Mouse (Mus musculus) embryonic stem cell, embryonic (primary cell): ENCODE data around the gene Chchd6.

Experiments
- CTCF ChIA-PET, 4 experiments: fragments of 300-600 bp in 2 of 4; fragments of 350-600 bp in 2 of 4; sonication (Branson Sonifier 250); formaldehyde crosslinking; loops; one replicate each; lab custom pipeline; 2022; ENCODE audit warnings: inconsistent platforms in 2 of 4; lab: Charles Lee
- POLR2A ChIA-PET, 4 experiments: fragments of 300-600 bp in 2 of 4; fragments of 350-600 bp in 2 of 4; sonication (Branson Sonifier 250); formaldehyde crosslinking; loops; one replicate each; lab custom pipeline; 2022; ENCODE audit warnings: antibody characterized with exemption in 4 of 4, inconsistent platforms in 1 of 4; lab: Charles Lee

Gene Chchd6

DNA sequence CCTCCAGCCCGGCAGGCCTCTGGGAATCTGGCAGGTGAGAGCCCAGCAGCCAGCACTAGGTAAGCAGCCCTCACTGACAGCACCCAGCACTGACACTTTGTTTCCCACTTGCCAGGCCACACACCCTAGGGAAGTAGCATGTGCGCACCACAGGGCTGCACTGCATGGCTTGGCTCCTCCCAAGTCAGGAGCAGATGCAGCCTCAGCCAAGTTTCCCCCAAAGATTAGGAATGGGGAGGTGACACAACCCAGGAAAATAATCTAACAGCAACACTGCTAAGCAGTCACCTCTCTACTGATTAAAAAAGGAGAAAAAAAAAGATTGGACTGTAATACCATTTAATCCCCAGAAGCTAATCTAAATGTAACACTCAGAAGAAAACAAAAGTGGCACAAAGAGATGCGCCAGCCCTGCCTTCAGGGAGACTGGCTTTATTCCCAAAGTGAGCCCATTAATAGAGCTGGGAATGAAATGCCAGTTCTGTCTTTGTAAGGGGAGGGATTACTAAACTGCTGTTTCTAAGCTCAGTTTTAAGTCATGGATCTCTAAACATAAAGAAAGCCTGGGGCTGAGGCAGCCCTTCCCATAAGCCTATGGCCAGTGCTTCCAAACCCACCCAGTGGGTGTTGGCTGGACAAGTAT lies 188.1 kb downstream of the Chchd6 start:
- CTCF ChIA-PET = no interaction called here
- POLR2A ChIA-PET = no interaction called here

DNA sequence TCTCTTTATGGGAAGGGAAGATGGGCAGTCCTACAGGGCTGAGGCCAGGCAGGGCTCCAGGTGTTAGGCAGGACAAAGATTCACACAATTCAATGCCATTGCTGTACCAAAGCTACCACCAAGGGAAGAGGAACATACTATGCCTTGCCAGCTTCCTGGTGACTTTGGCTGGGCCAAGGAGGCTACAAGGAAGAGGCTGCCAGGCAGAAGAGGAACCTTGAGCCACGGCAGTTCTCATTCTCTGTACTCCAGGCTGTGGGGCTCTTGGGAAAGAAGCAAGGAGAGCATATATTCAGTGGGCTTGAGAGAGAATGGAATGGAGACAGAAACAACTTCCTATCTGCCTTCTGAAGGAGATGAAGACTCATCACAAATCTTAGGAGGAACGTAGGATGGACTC lies 190.5 kb downstream of the Chchd6 start:
- CTCF ChIA-PET = no interaction called here
- POLR2A ChIA-PET = interaction anchor here in 2 of 4 experiments (0.7 to 1.7 kb wide), 3 partner anchors 20 to 396 kb away, joined by 3 read pairs; no protein-coding TSS in a partner anchor

DNA sequence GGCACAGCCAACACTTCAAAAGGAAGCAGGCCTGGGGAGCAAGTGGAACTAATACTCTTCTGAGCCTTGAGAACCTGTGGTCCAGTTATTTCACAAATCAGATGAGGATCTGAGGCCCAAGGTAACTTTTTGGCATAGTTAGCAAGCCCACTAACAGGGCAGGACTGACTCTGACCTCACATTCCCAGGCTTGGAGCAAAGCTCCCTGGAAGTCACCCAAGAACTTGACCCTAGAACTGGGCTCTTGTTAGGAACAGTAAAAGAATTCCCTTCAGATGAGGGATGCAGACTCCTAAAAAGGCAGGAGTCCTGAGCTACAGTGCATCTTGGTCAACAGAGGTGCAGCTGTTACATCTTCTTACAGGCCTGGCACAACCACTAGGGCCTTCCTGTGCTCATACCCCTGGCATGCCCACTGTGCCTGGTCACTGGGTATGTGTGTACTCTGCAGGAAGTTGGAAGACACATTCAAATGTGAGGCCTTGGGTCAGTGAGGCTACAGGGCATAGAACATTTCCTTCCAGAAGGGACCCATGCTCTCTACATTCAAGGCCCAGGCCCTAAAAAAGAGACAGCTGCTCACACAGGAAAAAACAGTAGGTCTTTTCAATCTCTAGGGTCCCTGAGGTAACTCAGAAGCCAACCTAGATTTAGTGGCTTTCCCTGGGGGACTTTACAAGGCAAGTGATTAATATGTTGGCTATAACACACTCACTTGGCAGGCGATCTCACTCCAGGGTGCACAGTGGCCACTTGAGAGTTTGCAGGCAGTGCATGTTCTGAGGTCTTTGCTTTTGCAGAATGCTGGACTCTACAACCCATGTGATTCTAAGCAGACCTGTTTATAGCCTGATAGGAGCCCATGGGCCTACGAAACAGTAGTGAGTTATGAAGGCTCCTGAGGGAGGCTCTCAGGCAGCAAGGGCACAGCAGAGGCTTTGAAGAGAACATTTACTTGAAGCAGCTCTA lies 191.9 kb downstream of the Chchd6 start:
- POLR2A ChIA-PET = interaction anchor here in 1 of 4 experiments (1.0 to 1.7 kb wide), 2 partner anchors 10 to 37 kb away, joined by 3 read pairs; no protein-coding TSS in a partner anchor

DNA sequence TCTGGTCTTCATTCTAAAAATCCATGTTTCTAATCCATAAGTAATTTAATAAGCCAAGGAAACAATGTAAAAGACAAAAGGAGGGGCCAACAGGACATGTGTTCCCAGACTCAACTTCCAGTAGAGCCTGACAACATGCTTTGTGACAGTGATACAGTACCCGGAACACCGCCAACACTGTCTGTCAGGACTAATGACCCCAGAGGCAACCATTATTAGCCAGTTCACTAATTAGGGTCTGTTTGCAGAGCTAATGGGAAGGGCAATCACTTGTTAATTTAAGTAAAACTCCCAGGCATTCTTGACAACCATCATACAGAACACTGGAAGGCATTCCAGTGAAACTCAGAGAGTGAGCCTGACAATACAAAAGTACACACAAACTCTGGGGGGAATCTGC lies 193.0 kb downstream of the Chchd6 start:
- POLR2A ChIA-PET = no interaction called here
- CTCF ChIA-PET = no interaction called here

More for the DNA sequence above, 191.9 kb downstream of the Chchd6 start:
- CTCF ChIA-PET = no interaction called here

DNA sequence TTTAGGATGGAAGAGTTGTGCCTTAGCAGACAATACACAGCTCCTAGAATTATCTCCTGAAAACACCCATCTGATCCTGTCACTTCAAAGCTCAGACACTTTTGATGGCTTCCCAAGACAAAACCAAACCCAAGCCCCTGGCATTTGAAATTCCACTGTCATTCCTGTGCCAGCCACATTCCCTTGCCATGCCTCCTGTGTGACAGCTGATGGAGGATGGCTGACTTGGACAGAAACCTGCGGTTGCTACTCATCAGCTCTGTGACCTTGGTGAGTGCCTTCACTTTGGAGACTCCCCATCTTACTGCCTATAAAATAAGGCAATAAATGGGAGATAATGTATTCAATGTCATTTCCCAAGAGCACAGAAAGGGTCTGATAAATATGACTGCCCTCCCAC lies 195.9 kb downstream of the Chchd6 start:
- CTCF ChIA-PET = no interaction called here
- POLR2A ChIA-PET = no interaction called here

DNA sequence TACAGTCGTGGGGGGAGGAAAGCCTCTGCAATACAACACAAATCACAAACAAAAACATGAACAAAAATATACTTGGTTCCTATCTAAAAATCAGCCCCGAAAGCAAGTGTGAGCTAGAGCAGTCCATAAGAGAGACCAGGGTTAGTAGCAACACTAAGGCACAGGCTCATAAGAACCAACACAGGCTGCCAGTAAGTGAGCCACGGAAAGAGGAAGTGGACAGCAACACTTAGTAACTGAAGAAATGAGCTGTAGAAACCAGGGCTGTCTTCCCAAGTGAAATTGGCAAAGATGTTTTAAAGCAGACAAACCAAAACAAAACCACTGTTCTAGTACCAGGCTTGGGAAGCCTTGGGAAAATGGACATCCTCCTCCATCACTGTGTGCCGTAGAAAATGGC lies 197.5 kb downstream of the Chchd6 start:
- ChIA-PET POLR2A (interaction anchor here in 1 of 4 experiments (1.3 kb wide), 1 partner anchor 12 kb away, joined by 3 read pairs; no protein-coding TSS in a partner anchor), CTCF (no interaction called here)

DNA sequence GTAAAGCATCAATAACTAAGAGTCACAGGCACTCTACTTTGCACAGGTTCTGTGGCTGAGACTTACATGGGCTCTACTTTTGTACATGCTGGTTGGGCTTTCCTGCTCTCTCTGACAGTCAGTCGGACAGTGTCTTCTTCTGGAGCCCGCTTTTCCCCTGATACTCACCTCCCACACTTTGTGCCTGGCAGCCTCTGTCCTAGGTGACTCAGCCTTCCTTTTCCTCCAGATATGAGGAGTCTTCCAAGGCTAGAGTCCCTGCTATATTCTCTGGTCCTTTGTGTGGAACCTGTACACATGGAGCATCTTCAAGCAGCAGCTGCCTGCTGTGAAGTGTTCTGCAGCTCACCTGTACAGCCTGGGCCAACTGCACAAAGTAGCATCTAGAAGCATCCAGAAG lies 201.6 kb downstream of the Chchd6 start:
- ChIA-PET CTCF (no interaction called here), POLR2A (no interaction called here)

DNA sequence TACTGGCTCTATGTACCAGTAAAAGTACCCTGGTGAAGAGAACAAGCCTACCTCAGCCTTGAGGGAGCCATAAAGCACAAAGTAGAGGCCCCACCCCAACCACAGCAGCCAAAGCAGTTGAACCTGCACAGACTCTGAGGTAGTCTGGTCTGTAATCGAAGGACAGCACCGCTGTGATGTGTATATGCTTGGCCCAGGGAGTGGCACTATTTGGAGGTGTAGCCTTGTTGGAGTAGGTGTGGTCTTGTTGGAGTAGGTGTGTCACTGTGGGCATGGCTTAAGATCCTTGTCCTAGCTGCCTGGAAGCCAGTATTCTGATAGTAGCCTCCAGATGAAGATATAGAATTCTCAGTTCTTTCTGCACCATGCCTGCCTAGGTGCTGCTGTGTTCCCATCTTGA lies 203.2 kb downstream of the Chchd6 start:
- CTCF ChIA-PET = no interaction called here
- POLR2A ChIA-PET = interaction anchor here in 1 of 4 experiments (1.2 kb wide), 1 partner anchor 29 kb away, joined by 3 read pairs; the partner anchor contains the start of gene Plxna1

DNA sequence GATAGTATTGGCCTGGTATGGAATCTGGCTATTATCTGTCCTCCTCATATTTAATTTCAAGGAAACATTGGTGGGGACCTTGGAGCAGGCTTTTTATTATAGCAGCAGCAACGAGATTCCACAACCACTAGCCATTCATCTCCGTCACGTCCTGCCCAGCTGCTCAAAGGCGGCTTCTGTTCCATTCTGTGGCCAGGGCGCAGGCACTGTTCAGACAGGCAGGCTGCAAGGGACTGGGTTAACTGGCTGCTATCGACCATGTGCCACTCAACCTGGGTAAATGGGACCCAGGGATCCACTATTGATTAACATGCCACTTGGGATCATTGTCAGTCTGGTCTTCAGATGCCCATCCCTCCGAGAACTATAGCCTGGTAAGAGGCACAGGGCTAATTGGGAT lies 205.7 kb downstream of the Chchd6 start:
- CTCF ChIA-PET = no interaction called here
- POLR2A ChIA-PET = no interaction called here

DNA sequence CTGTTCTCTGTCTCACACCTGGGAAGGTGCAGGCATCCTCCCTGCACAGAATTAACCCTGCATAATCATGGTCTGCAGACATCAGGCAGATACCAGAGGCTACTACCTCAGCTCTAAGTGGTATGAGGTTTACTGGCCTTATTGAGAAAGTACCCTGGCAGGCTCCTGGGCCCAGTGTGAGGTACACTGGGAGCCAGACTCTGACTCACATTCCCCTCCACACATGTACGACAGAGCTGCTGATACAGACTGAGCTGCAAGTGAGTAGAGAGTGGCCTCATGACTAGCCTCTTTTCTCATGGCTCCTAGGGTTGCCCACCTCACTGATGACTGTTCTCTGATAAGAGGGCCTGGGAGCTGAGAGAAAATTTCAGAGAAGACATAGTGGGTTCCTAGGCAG lies 208.5 kb downstream of the Chchd6 start:
- ChIA-PET CTCF (no interaction called here), POLR2A (interaction anchor here in 2 of 4 experiments (0.8 to 1.0 kb wide), 2 partner anchors 23 to 34 kb away, joined by 3 read pairs; no protein-coding TSS in a partner anchor)

DNA sequence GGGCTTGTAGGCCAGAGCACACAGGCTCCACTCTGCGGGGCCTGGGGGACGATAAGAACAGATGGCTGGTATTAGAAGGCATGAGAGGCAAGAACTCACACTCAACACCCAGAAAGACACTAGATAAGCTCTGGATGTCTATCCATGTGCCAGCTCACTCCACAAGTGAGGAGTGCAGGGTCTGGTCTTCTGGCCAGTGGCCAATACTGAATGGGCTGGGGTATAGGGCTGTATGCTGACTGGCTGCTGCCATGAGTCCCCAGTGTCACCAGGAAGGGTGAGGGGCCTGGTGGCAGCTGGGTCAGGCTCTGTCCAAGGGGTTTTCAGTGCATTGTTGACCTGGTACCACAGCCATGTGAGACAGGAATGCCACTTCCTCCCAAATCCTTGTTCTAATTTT lies 210.8 kb downstream of the Chchd6 start:
- CTCF ChIA-PET = no interaction called here

DNA sequence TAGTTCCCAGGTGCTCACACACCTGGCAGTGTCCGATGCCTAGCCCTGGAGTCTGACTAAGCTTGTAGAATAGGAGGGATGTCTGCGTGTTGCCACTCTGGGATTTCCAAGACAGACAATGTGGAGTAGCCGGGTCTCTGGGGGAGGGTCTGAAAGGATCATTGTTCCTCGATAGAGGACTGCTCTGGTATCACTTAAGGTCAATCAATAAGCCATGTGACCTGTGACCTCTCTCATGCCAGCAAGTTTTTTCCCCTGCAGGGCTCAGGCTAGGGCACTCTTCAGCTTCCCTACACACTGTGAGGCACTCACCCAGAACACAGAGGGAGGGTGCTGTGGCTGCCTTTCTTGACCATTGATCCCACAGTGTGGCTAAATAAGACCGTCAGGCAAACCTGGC lies 213.6 kb downstream of the Chchd6 start:
- ChIA-PET POLR2A (interaction anchor here in 1 of 4 experiments (1.1 to 1.4 kb wide), 2 partner anchors 18 to 126 kb away, joined by 3 to 4 read pairs; no protein-coding TSS in a partner anchor), CTCF (interaction anchor here in 1 of 4 experiments (1.0 kb wide), 1 partner anchor 30 kb away, joined by 3 read pairs; no protein-coding TSS in a partner anchor)

More for the DNA sequence above, 210.8 kb downstream of the Chchd6 start:
- POLR2A ChIA-PET = interaction anchor here in 1 of 4 experiments (1.0 kb wide), 1 partner anchor 20 kb away, joined by 3 read pairs; no protein-coding TSS in a partner anchor

DNA sequence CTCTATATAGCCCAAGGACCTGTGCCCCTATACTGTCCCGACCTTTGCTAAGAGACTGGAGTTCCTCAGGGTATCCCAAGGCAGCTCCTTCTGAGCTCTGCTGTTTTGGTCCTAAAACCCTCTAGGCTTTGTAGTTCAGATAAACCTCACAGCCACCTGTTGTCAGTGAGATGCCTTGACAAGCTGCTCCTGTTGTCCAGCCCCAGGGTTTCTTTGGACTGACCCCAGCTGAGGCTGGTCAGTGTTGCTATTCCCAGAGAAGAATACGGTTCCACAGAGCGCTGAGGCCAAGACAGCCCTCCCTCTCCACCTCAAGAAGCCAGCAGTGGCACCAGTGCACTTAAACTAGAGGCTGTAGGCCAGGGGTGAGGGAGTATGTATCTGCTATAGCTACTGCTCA lies 214.3 kb downstream of the Chchd6 start:
- ChIA-PET CTCF (interaction anchor here in 2 of 4 experiments (0.5 to 0.6 kb wide), 2 partner anchors 124 to 233 kb away, joined by 3 to 7 read pairs; no protein-coding TSS in a partner anchor), POLR2A (interaction anchor here in 1 of 4 experiments (1.0 to 1.4 kb wide), 4 partner anchors 17 to 263 kb away, joined by 3 to 4 read pairs (median 4); no protein-coding TSS in a partner anchor)

DNA sequence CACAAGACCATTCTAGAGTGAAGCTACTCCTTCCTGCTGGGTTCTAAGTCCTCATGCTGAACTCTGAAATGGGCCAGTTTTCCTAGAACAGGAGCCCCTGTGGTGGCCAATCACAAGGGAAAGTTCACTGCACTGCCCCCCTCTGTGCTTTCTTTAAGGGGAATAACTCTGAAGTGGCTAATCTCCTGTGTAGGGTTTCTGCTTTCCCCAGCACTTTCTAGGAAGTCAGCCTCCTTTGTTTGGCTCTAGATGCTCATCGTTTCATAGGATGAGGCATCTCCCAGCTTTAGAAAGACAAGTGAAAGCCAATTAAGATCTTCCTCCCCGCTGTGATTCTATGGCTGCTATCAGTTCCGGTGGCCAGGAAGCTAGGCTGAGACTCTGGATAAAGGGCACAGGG lies 214.7 kb downstream of the Chchd6 start:
- ChIA-PET CTCF (interaction anchor here in 2 of 4 experiments (0.5 to 0.6 kb wide), 2 partner anchors 124 to 233 kb away, joined by 3 to 7 read pairs; no protein-coding TSS in a partner anchor), POLR2A (interaction anchor here in 1 of 4 experiments (1.0 to 1.4 kb wide), 3 partner anchors 17 to 264 kb away, joined by 3 to 4 read pairs (median 4); no protein-coding TSS in a partner anchor)

DNA sequence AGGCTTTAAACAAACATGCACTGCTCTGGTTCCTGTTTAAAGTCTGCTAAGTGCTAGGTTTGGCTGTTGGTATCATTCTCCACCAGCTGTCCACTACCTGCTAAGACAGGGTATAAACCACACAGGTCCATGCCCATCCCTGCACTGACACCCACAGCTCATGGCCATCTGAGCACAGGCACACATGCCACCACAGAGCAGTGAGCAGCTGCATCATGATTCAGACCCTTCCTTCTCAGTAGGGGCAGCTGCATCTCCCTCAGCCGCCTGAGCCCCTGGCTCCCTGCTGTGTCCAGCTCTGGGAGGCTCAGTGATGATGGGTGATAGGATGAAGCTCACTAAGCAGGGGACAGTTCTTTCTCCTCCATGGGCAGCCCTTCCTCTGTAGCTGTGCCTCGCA lies 217.2 kb downstream of the Chchd6 start:
- ChIA-PET CTCF (no interaction called here), POLR2A (interaction anchor here in 1 of 4 experiments (1.2 to 1.5 kb wide), 2 partner anchors 12 to 87 kb away, joined by 3 read pairs; no protein-coding TSS in a partner anchor)

DNA sequence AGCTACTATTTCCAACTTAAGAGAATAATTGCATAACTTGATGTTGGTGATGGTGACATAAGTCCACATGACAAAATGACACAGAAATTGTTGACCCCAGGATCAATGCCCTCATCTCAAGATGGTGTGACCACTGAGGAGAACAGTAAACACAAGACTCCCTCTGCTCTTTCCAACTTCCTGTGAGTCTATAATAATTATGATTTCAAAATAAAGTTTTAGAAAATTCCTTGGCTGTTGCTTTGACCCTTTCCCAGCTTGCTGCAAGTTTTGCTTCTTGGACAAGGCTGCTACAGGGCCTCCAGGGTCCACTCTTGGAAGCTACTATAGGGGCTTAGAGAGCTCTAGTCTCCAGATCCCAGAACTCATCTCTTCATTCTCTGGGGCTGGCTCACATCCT lies 226.6 kb downstream of the Chchd6 start:
- POLR2A ChIA-PET = no interaction called here
- CTCF ChIA-PET = no interaction called here

DNA sequence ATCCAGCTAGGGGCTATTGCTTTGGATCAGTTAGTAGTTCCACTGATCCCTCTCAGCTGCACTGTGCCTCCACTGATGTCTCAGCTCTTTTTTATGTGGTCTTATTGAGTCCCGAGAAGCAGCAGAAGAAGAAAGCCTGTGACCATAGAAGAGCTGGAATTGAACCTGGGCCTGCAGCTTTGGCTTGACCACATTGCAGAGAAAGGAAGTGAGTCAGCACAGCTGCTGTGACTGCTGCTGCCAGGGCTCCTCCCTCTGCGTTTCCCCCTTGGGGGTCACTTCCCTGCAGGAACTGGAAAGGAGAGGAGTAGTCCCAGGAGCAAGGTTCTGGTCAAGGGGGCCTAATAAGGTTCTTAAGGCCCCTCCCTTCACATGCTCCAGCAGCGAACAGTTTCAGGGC lies 231.1 kb downstream of the Chchd6 start:
- CTCF ChIA-PET = interaction anchor here in 2 of 4 experiments (0.7 to 2.9 kb wide), 4 partner anchors 12 to 188 kb away, joined by 3 to 12 read pairs (median 7); no protein-coding TSS in a partner anchor

DNA sequence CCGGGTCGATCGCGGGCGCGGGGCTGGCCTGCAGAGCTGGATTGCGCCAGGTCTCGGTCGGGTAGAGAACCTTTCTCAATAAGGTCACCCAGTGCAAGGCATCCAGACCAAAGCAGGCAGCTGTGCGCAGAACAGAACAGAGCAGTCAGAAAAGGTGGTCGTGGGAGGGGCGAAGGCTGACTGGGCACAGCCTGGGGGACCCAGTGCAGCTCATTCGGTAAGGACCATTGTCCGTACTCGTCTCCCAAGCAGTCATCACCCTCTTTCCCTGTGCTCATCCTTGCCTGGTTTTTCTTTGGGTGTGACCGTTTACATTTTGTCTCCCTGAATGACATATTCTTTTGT lies 232.4 kb downstream of the Chchd6 start:
- POLR2A ChIA-PET = interaction anchor here in 2 of 4 experiments (0.7 to 2.1 kb wide), 20 partner anchors 10 to 366 kb away, joined by 3 to 13 read pairs (median 4); partner anchors contain the start of gene Txnrd3 (in 1 of the 2)

More for the DNA sequence above, 231.1 kb downstream of the Chchd6 start:
- POLR2A ChIA-PET = interaction anchor here in 2 of 4 experiments (0.7 to 1.8 kb wide), 8 partner anchors 8 to 78 kb away, joined by 3 to 4 read pairs (median 4); no protein-coding TSS in a partner anchor

More for the DNA sequence above, 232.4 kb downstream of the Chchd6 start:
- CTCF ChIA-PET = interaction anchor here (0.5 to 2.9 kb wide), 22 partner anchors 11 to 1205 kb away, joined by 3 to 13 read pairs (median 4); partner anchors contain the start of genes Txnrd3 (in 2 of the 4) and Chchd6 (in 1 of the 4)
